Mouse (Mus musculus): Measurements from ENCODE around the gene Rassf8. TPM values are rescaled to one million over a fixed set of nuclear protein-coding genes. Genes with fewer than 3 reads are reported as not detected.

The Rassf8 gene
- 42.5 and 43.3 TPM in 2 replicates for polyA plus RNA-seq (2012; rRNA removed)
- 20.8 and 23.0 TPM in 2 replicates for polyA plus RNA-seq (2014; fragmentation: Nextera tagmentation; extraction: Ambion mirVana)

GRCm38 (mm10) chr6:145746132-145746849 is at the start of gene Rassf8:
TSS of gene Rassf8 (plus strand) at chr6:145746748.
- Histone ChIP-seq H3K4me1 (ENCODE audit: control insufficient read depth, insufficient read depth, low read length) (peaks cover 13% of the 10 kb centered on the region), H3K4me3 (replicated peaks; ENCODE audit: low read length) (peak within 1 kb of the TSS; percentile 88), H3K27me3 (ENCODE audit: control insufficient read depth, insufficient read depth, low read length) (no peaks in the 10 kb centered on the region), H3K9ac (ENCODE audit: low read depth, low read length, severe bottlenecking) (peak within 1 kb of the TSS; percentile 95), H3K4me2 (replicated peaks; ENCODE audit: low read depth, low read length, severe bottlenecking) (peak within 1 kb of the TSS; percentile 75), H3K27ac (replicated peaks; ENCODE audit: low read depth, low read length) (peak within 1 kb of the TSS; percentile 94), H3K9me3 (ENCODE audit: control insufficient read depth, low read length) (no peaks in the 10 kb centered on the region; the same call in 1 of the 2 replicates), H3K36me3 (ENCODE audit: control insufficient read depth, insufficient read depth, low read length) (peaks cover 11% of the 10 kb centered on the region)
- no peak for TF ChIP-seq POLR2A (IDR thresholded peaks at IDR 0.05; ENCODE audit: borderline replicate concordance, extremely low read depth, insufficient read depth, insufficient read length)
- peak; percentile 89 for DNase-seq (ENCODE audit: low spot score)
- ATAC-seq (ENCODE audit: low FRiP score, low read depth): peak; percentile 94
- under 1% methylated on average over 62 of the region's 71 CpGs for WGBS

GRCm38 (mm10) chr6:145701021-145701540 is 45.5 kb upstream of the Rassf8 start:
- Histone ChIP-seq H3K9me3 (ENCODE audit: control insufficient read depth, low read length) (no peaks in the 10 kb centered on the region), H3K4me2 (replicated peaks; ENCODE audit: low read depth, low read length, severe bottlenecking) (no peak overlapping the region), H3K36me3 (ENCODE audit: control insufficient read depth, insufficient read depth, low read length) (no peaks in the 10 kb centered on the region), H3K9ac (ENCODE audit: low read depth, low read length, severe bottlenecking) (no peak overlapping the region), H3K27me3 (ENCODE audit: control insufficient read depth, insufficient read depth, low read length) (no peaks in the 10 kb centered on the region), H3K27ac (replicated peaks; ENCODE audit: low read depth, low read length) (no peak overlapping the region), H3K4me1 (ENCODE audit: control insufficient read depth, insufficient read depth, low read length) (0 out of 2 replicates have a peak, but pooled peaks cover 2% of the 10 kb centered on the region), H3K4me3 (replicated peaks; ENCODE audit: low read length) (no peak overlapping the region)
- no peak for TF ChIP-seq POLR2A (IDR thresholded peaks at IDR 0.05; ENCODE audit: borderline replicate concordance, extremely low read depth, insufficient read depth, insufficient read length)
- ATAC-seq (ENCODE audit: low FRiP score, low read depth) (no peak), DNase-seq (ENCODE audit: low spot score) (no peak)
- WGBS: 80% methylated on average over 8 of the region's 8 CpGs

DNA sequence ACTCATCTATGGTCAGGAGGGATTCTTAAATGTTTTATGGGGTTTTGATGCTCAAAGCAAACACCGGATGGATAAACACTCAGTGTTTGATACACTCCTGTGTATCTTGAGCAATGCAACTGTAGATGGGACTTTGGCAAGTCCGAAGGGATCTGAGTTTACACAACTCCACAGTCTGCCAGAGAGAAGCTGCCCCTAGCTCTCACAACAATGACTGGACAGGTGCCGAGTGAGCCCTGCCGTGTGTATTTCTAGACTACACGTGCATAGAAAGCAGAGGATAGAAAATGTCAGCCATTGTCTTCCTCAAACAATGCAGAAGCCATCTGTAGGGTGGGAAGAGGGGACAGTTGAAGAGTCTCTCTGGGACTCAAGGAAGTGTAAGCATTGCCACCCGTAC is 42.9 kb upstream of the Rassf8 start:
- ATAC-seq (ENCODE audit: low FRiP score, low read depth) (no peak), DNase-seq (ENCODE audit: low spot score) (no peak)
- H3K4me3 ChIP-seq (replicated peaks; ENCODE audit: low read length): no peak overlapping the region

DNA sequence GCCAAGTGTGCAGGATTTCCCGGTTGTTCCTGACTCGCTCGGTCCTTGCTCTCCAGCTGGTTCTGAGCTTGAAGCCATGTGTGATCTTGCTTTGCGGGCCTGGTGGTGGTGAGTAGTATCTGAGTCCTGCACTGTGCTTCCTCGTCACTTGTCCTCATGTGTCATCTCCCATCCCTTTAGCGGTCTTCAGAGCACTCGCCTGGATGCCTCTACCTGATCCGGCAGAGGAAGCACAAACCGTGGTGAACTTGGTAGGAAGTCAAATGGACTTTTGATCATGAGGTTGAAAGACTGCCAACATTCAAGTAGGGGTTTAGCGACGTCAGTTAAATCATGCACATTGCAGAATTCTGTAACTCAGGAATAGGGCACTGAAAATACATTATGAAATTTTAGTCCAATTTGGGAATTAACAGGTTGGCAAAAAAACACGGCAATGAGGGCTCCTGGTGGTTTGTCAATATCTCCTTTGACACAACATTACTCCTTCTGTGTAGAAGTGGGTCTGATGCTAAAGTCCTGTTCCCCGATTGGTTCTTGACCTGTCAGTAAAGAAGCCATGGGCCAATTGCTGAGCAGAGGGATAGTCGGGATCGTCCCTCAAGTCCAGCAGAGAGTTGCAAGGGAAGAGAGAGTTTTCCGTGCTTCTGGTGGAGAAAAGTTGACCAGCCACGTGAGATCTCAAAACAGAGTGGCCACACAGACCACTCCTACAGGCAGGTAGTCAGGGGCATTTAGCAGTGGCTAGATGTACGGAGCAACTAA is 36.4 kb upstream of the Rassf8 start:
- H3K36me3 ChIP-seq (ENCODE audit: control insufficient read depth, insufficient read depth, low read length): no peaks in the 10 kb centered on the region
- H3K4me2 ChIP-seq (replicated peaks; ENCODE audit: low read depth, low read length, severe bottlenecking): no peak overlapping the region
- no peak for ATAC-seq (ENCODE audit: low FRiP score, low read depth)
- no peaks in the 10 kb centered on the region for H3K9me3 ChIP-seq (ENCODE audit: control insufficient read depth, low read length)
- no peak for TF ChIP-seq POLR2A (IDR thresholded peaks at IDR 0.05; ENCODE audit: borderline replicate concordance, extremely low read depth, insufficient read depth, insufficient read length)
- no peak overlapping the region for H3K9ac ChIP-seq (ENCODE audit: low read depth, low read length, severe bottlenecking)
- no peaks in the 10 kb centered on the region for H3K27me3 ChIP-seq (ENCODE audit: control insufficient read depth, insufficient read depth, low read length)
- H3K27ac ChIP-seq (replicated peaks; ENCODE audit: low read depth, low read length): no peak overlapping the region
- WGBS: 84% methylated on average over 18 of the region's 18 CpGs
- H3K4me1 ChIP-seq (ENCODE audit: control insufficient read depth, insufficient read depth, low read length): peaks cover 5% of the 10 kb centered on the region; the same call in 1 of the 2 replicates
- H3K4me3 ChIP-seq (replicated peaks; ENCODE audit: low read length): no peak overlapping the region
- no peak for DNase-seq (ENCODE audit: low spot score)

More for the DNA sequence above, 42.9 kb upstream of the Rassf8 start:
- 85% methylated on average over 6 of the region's 6 CpGs for WGBS
- H3K4me1 ChIP-seq (ENCODE audit: control insufficient read depth, insufficient read depth, low read length): peaks cover 5% of the 10 kb centered on the region; the same call in 1 of the 2 replicates
- no peaks in the 10 kb centered on the region for H3K36me3 ChIP-seq (ENCODE audit: control insufficient read depth, insufficient read depth, low read length)
- H3K27ac ChIP-seq (replicated peaks; ENCODE audit: low read depth, low read length): no peak overlapping the region
- no peak for TF ChIP-seq POLR2A (IDR thresholded peaks at IDR 0.05; ENCODE audit: borderline replicate concordance, extremely low read depth, insufficient read depth, insufficient read length)
- H3K4me2 ChIP-seq (replicated peaks; ENCODE audit: low read depth, low read length, severe bottlenecking): no peak overlapping the region
- H3K9me3 ChIP-seq (ENCODE audit: control insufficient read depth, low read length): no peaks in the 10 kb centered on the region
- no peak overlapping the region for H3K9ac ChIP-seq (ENCODE audit: low read depth, low read length, severe bottlenecking)
- no peaks in the 10 kb centered on the region for H3K27me3 ChIP-seq (ENCODE audit: control insufficient read depth, insufficient read depth, low read length)

DNA sequence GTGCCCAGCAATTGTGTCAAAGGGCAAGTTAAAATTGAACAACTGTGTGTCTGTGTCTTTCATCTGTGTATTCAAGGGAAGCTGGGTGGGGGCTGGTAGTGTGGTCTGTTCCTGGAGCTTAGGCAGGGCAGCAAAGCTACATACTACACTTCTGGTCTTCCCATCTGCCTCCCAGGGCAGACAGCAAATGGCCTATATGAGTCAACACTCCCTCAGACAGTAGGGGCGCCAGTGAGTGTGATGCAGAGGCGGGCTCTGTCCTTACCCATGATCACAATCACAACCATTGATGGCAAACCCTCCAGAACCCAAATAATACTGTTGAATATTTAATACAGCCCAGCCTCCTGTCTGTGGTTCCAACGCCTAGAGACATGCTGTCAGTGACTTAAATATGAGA is 35.8 kb upstream of the Rassf8 start:
- ATAC-seq (ENCODE audit: low FRiP score, low read depth) (no peak), DNase-seq (ENCODE audit: low spot score) (no peak)
- peaks cover 5% of the 10 kb centered on the region; the same call in 1 of the 2 replicates for H3K4me1 ChIP-seq (ENCODE audit: control insufficient read depth, insufficient read depth, low read length)
- no peaks in the 10 kb centered on the region for H3K36me3 ChIP-seq (ENCODE audit: control insufficient read depth, insufficient read depth, low read length)
- 87% methylated on average over 3 of the region's 3 CpGs for WGBS
- no peak overlapping the region for H3K4me3 ChIP-seq (replicated peaks; ENCODE audit: low read length)
- no peaks in the 10 kb centered on the region for H3K9me3 ChIP-seq (ENCODE audit: control insufficient read depth, low read length)
- H3K27me3 ChIP-seq (ENCODE audit: control insufficient read depth, insufficient read depth, low read length): no peaks in the 10 kb centered on the region
- no peak for TF ChIP-seq POLR2A (IDR thresholded peaks at IDR 0.05; ENCODE audit: borderline replicate concordance, extremely low read depth, insufficient read depth, insufficient read length)
- no peak overlapping the region for H3K9ac ChIP-seq (ENCODE audit: low read depth, low read length, severe bottlenecking)
- no peak overlapping the region for H3K27ac ChIP-seq (replicated peaks; ENCODE audit: low read depth, low read length)
- no peak overlapping the region for H3K4me2 ChIP-seq (replicated peaks; ENCODE audit: low read depth, low read length, severe bottlenecking)

Measured in limb, embryonic 14.5 days (tissue).